Mouse (Mus musculus) ovary, postnatal 10 days (tissue): Measurements from ENCODE around the gene Vip.

Experiments
- DNase-seq: peaks from one replicate; pipeline ENCODE4 v3.0.0; 2022; ENCODE audit warnings: low spot score

The Vip gene

GRCm38 (mm10) chr10:5639112-5639511, at the start of gene Vip:
Gene Vip, plus strand, starts transcription at chr10:5639218.
- no peak for DNase-seq

GRCm38 (mm10) chr10:5591061-5591460, 48.0 kb upstream of the Vip start:
- no peak for DNase-seq

GRCm38 (mm10) chr10:5591996-5592395, 47.0 kb upstream of the Vip start:
- DNase-seq = no peak

GRCm38 (mm10) chr10:5593464-5593863, 45.6 kb upstream of the Vip start, which contains the start of gene Myct1:
Gene Myct1, plus strand, starts transcription at chr10:5593775.
- DNase-seq = no peak

- no peak for DNase-seq
Observed at GRCm38 (mm10) chr10:5594457-5594856, 44.6 kb upstream of the Vip start.

GRCm38 (mm10) chr10:5596559-5596958, 42.5 kb upstream of the Vip start:
- no peak for DNase-seq

- peak; percentile 12 for DNase-seq
Observed at GRCm38 (mm10) chr10:5600123-5600522, 38.9 kb upstream of the Vip start.

GRCm38 (mm10) chr10:5603512-5603911, 35.5 kb upstream of the Vip start:
- no peak for DNase-seq

- no peak for DNase-seq
Observed at GRCm38 (mm10) chr10:5604371-5604770, 34.6 kb upstream of the Vip start.

GRCm38 (mm10) chr10:5608874-5609273, 30.1 kb upstream of the Vip start:
- no peak for DNase-seq

GRCm38 (mm10) chr10:5615186-5616040, 23.6 kb upstream of the Vip start:
- DNase-seq = no peak

GRCm38 (mm10) chr10:5626268-5626667, 12.8 kb upstream of the Vip start:
- no peak for DNase-seq

GRCm38 (mm10) chr10:5633672-5634200, 5.3 kb upstream of the Vip start:
- DNase-seq = no peak

GRCm38 (mm10) chr10:5634336-5634735, 4.7 kb upstream of the Vip start:
- DNase-seq = no peak

GRCm38 (mm10) chr10:5637322-5637721, 1.7 kb upstream of the Vip start:
- DNase-seq = no peak

- no peak for DNase-seq
Observed at GRCm38 (mm10) chr10:5681275-5681674, 42.3 kb downstream of the Vip start.

- no peak for DNase-seq
Observed at GRCm38 (mm10) chr10:5685608-5686007, 46.6 kb downstream of the Vip start.

GRCm38 (mm10) chr10:5694351-5694750, 55.3 kb downstream of the Vip start:
- DNase-seq = no peak
